In genomic region chr5:130393618-130394355, GRCm38 (mm10) we compare ENCODE assay signal across 23 mouse cellular contexts. TPM values are rescaled to one million over a fixed set of nuclear protein-coding genes. Genes with fewer than 3 reads are reported as not detected.
DNase-seq lines count a peak whose midpoint lies in the region; ATAC-seq and TF ChIP-seq lines count a peak whose summit lies in the region.
"Had no signal": no experiment of that assay in that cellular context is flagged by ENCODE, and none has a peak within 500 bp of the region (broad histone marks: within the 10 kb centered on the region; RNA-seq: fewer than 3 reads in every experiment).

No protein-coding gene starts in this region.

- no peaks in the 10 kb centered on the region for H3K27me3 ChIP-seq in forebrain, postnatal 0 days (ENCODE audit: insufficient read depth, low read length)
- no peaks in the 10 kb centered on the region for H3K27me3 ChIP-seq in forebrain, embryonic 10.5 days (ENCODE audit: poor library complexity, severe bottlenecking)
- no peaks in the 10 kb centered on the region for H3K27me3 ChIP-seq in stomach, postnatal 0 days (ENCODE audit: control insufficient read depth, insufficient read depth, low read length)
- H3K27me3 ChIP-seq in kidney, embryonic 16.5 days (ENCODE audit: insufficient read depth, low read length), result no peaks in the 10 kb centered on the region
- H3K27me3 ChIP-seq: forebrain, embryonic 12.5 days; neural tube, embryonic 12.5 days had no signal

- intact Hi-C loops in left cerebral cortex, postnatal 4 days (cut with DNase I), result no loop called here
- intact Hi-C loops in left cerebral cortex, postnatal 36 days (cut with DNase I), result no loop called here

- H3K9ac ChIP-seq in forebrain, postnatal 0 days, result no peak overlapping the region
- H3K9ac ChIP-seq in stomach, postnatal 0 days (ENCODE audit: low read length), result no peak overlapping the region
- no peak overlapping the region for H3K9ac ChIP-seq in kidney, embryonic 16.5 days (replicated peaks; ENCODE audit: low read length)
- H3K9ac ChIP-seq: forebrain, embryonic 12.5 days; neural tube, embryonic 12.5 days had no signal

- ATAC-seq in forebrain, postnatal 0 days, result no peak
- no peak for ATAC-seq in stomach, postnatal 0 days (ENCODE audit: low FRiP score, low TSS enrichment)
- no peak for ATAC-seq in kidney, embryonic 16.5 days (ENCODE audit: low FRiP score, low TSS enrichment)
- ATAC-seq: activated CD4-positive, CD25-positive, alpha-beta regulatory T cell, adult 4 months; CD4-positive, CD25-positive, alpha-beta regulatory T cell, adult 4 months; inflammation-experienced regulatory T-cells, adult 6 months had no signal

- H3K36me3 ChIP-seq in forebrain, postnatal 0 days (ENCODE audit: insufficient read depth), result no peaks in the 10 kb centered on the region
- no peaks in the 10 kb centered on the region for H3K36me3 ChIP-seq in forebrain, embryonic 10.5 days (replicated peaks)
- no peaks in the 10 kb centered on the region for H3K36me3 ChIP-seq in stomach, postnatal 0 days (ENCODE audit: control insufficient read depth, insufficient read depth, low read length)
- H3K36me3 ChIP-seq in kidney, embryonic 16.5 days (ENCODE audit: insufficient read depth, low read length), result no peaks in the 10 kb centered on the region
- H3K36me3 ChIP-seq: forebrain, embryonic 12.5 days; neural tube, embryonic 12.5 days had no signal

- no peak overlapping the region for H3K4me2 ChIP-seq in forebrain, postnatal 0 days (ENCODE audit: low read depth)
- H3K4me2 ChIP-seq in stomach, postnatal 0 days (replicated peaks; ENCODE audit: low read depth), result no peak overlapping the region
- H3K4me2 ChIP-seq in kidney, embryonic 16.5 days (replicated peaks; ENCODE audit: low read depth, low read length), result no peak overlapping the region
- H3K4me2 ChIP-seq: forebrain, embryonic 12.5 days; heart, embryonic 11.5 days; neural tube, embryonic 12.5 days had no signal

- DNase-seq in adrenal gland, postnatal 14 days, result peak; percentile 20
- DNase-seq in adrenal gland, postnatal 25 days, result no peak
- no peak for DNase-seq in forebrain, postnatal 0 days
- DNase-seq in forebrain, embryonic 10.5 days (ENCODE audit: extremely low spot score, low spot score), result no peak
- DNase-seq in left cerebral cortex, postnatal 4 days, result peak; percentile 74
- no peak for DNase-seq in left cerebral cortex, postnatal 36 days (ENCODE audit: low spot score in 2 of 2)
- DNase-seq in stomach, postnatal 0 days (ENCODE audit: low spot score), result no peak
- DNase-seq: heart, postnatal 14 days; right cerebral cortex, postnatal 14 days had no signal

- TF ChIP-seq CTCF in forebrain, postnatal 0 days (IDR thresholded peaks at IDR 0.05; ENCODE audit: low read depth), result peak; percentile 44
- TF ChIP-seq CTCF in stomach, postnatal 0 days (IDR thresholded peaks at IDR 0.05; ENCODE audit: low read depth), result peak; percentile 8; the same call in 1 of the 2 replicates

- no peak overlapping the region for H3K27ac ChIP-seq in forebrain, postnatal 0 days (ENCODE audit: low read depth, low read length)
- no peak overlapping the region for H3K27ac ChIP-seq in forebrain, embryonic 10.5 days
- no peak overlapping the region for H3K27ac ChIP-seq in stomach, postnatal 0 days (replicated peaks)
- no peak overlapping the region for H3K27ac ChIP-seq in kidney, embryonic 16.5 days (ENCODE audit: low read length)
- H3K27ac ChIP-seq: forebrain, embryonic 12.5 days; neural tube, embryonic 12.5 days had no signal

- H3K4me3 ChIP-seq in forebrain, postnatal 0 days (ENCODE audit: low read depth, low read length), result no peak overlapping the region
- H3K4me3 ChIP-seq in forebrain, embryonic 10.5 days, result no peak overlapping the region
- H3K4me3 ChIP-seq in stomach, postnatal 0 days (ENCODE audit: low read depth, low read length), result no peak overlapping the region
- no peak overlapping the region for H3K4me3 ChIP-seq in kidney, embryonic 16.5 days (ENCODE audit: low read length)
- H3K4me3 ChIP-seq: forebrain, embryonic 12.5 days; neural tube, embryonic 12.5 days had no signal

- no peak for TF ChIP-seq EP300 in stomach, postnatal 0 days (optimal IDR thresholded peaks at IDR 0.05)

- H3K9me3 ChIP-seq in forebrain, postnatal 0 days (ENCODE audit: low read length), result no peaks in the 10 kb centered on the region
- H3K9me3 ChIP-seq in forebrain, embryonic 10.5 days, result no peaks in the 10 kb centered on the region
- no peaks in the 10 kb centered on the region for H3K9me3 ChIP-seq in stomach, postnatal 0 days (ENCODE audit: control insufficient read depth, low read length)
- no peaks in the 10 kb centered on the region for H3K9me3 ChIP-seq in kidney, embryonic 16.5 days (ENCODE audit: low read length)
- H3K9me3 ChIP-seq: forebrain, embryonic 12.5 days; neural tube, embryonic 12.5 days had no signal

- WGBS in forebrain, postnatal 0 days, result 32% methylated on average over 8 of the region's 8 CpGs
- WGBS in forebrain, embryonic 10.5 days, result 57% methylated on average over 8 of the region's 8 CpGs
- 53% methylated on average over 8 of the region's 8 CpGs for WGBS in stomach, postnatal 0 days
- 49% methylated on average over 8 of the region's 8 CpGs for WGBS in kidney, embryonic 16.5 days

- 0 out of 2 replicates have a peak, but pooled peaks cover 4% of the 10 kb centered on the region for H3K4me1 ChIP-seq in forebrain, postnatal 0 days (ENCODE audit: insufficient read depth)
- H3K4me1 ChIP-seq in forebrain, embryonic 10.5 days, result peaks cover 3% of the 10 kb centered on the region; the same call in 1 of the 2 replicates
- no peaks in the 10 kb centered on the region for H3K4me1 ChIP-seq in stomach, postnatal 0 days (replicated peaks; ENCODE audit: control insufficient read depth, insufficient read depth)
- H3K4me1 ChIP-seq in kidney, embryonic 16.5 days (ENCODE audit: insufficient read depth, low read length), result no peaks in the 10 kb centered on the region
- H3K4me1 ChIP-seq: forebrain, embryonic 12.5 days; neural tube, embryonic 12.5 days had no signal

RNA-seq across cellular contexts. Expression of gene A330070K13Rik, which starts 9.4 kb away (rescaled TPM):
- total RNA-seq in adrenal gland, postnatal 14 days (2021), result not detected in 2 replicates
- total RNA-seq in adrenal gland, postnatal 25 days (2021), result not detected in 2 replicates
- total RNA-seq in forebrain, postnatal 0 days (2014; rRNA removed), result not detected in 2 replicates
- 0.27 TPM in 1 of 2 replicates, not detected in the other for polyA plus RNA-seq in forebrain, postnatal 0 days (2015; fragmentation: Nextera tagmentation; extraction: Ambion mirVana)
- not detected in 2 replicates for polyA plus RNA-seq in forebrain, embryonic 10.5 days (2016; fragmentation: Nextera tagmentation; extraction: Ambion mirVana)
- not detected for total RNA-seq in left cerebral cortex, postnatal 4 days (2021)
- 1 to 10 TPM; 1.6 to 2.0 TPM for total RNA-seq in left cerebral cortex, postnatal 36 days (2021)
- not detected in 2 replicates for polyA plus RNA-seq in stomach, postnatal 0 days (2015; fragmentation: Nextera tagmentation; extraction: Ambion mirVana)
- not detected in 2 replicates for polyA plus RNA-seq in kidney, embryonic 16.5 days (2015; fragmentation: Nextera tagmentation; extraction: Ambion mirVana)
- total RNA-seq: adrenal gland, postnatal 36 days; heart, postnatal 14 days; megakaryocyte-erythroid progenitor cell, adult 5-6 weeks had no signal
- polyA plus RNA-seq: activated CD4-positive, CD25-positive, alpha-beta regulatory T cell, adult 4 months; CD4-positive, CD25-positive, alpha-beta regulatory T cell, adult 4 months; forebrain, embryonic 12.5 days; gonadal fat pad, adult 2 months; heart, embryonic 11.5 days; inflammation-experienced regulatory T-cells, adult 6 months; kidney, embryonic 14.5 days; liver, embryonic 16.5 days; neural tube, embryonic 12.5 days; spleen, adult 2 months; stomach, embryonic 16.5 days had no signal

RNA-seq across cellular contexts. Expression of gene Caln1, which starts 24.5 kb away (rescaled TPM):
- 29.7 and 35.2 TPM in 2 replicates for total RNA-seq in adrenal gland, postnatal 14 days (2021)
- total RNA-seq in adrenal gland, postnatal 25 days (2021), result 49.2 and 56.7 TPM in 2 replicates
- total RNA-seq in forebrain, postnatal 0 days (2014; rRNA removed), result 48.7 and 57.2 TPM in 2 replicates
- 32.3 and 58.7 TPM in 2 replicates for polyA plus RNA-seq in forebrain, postnatal 0 days (2015; fragmentation: Nextera tagmentation; extraction: Ambion mirVana)
- polyA plus RNA-seq in forebrain, embryonic 10.5 days (2016; fragmentation: Nextera tagmentation; extraction: Ambion mirVana), result 0.07 and 0.30 TPM in 2 replicates
- 100 to 1,000 TPM; 150 to 161 TPM for total RNA-seq in left cerebral cortex, postnatal 4 days (2021)
- 100 to 1,000 TPM; 130 to 138 TPM for total RNA-seq in left cerebral cortex, postnatal 36 days (2021)
- polyA plus RNA-seq in stomach, postnatal 0 days (2015; fragmentation: Nextera tagmentation; extraction: Ambion mirVana), result 0.11 and 0.25 TPM in 2 replicates
- 0.28 and 0.95 TPM in 2 replicates for polyA plus RNA-seq in kidney, embryonic 16.5 days (2015; fragmentation: Nextera tagmentation; extraction: Ambion mirVana)
- total RNA-seq: heart, postnatal 14 days; megakaryocyte-erythroid progenitor cell, adult 5-6 weeks had no signal
- polyA plus RNA-seq: activated CD4-positive, CD25-positive, alpha-beta regulatory T cell, adult 4 months; CD4-positive, CD25-positive, alpha-beta regulatory T cell, adult 4 months; inflammation-experienced regulatory T-cells, adult 6 months; liver, embryonic 16.5 days; spleen, adult 2 months had no signal

Comparison
In these comparisons a context has a peak if more than half of its experiments do, and no peak if none do; other contexts are left out.
1. DNase-seq: peak in adrenal gland, postnatal 14 days (single experiment) and left cerebral cortex, postnatal 4 days (single experiment); none in adrenal gland, postnatal 25 days (single experiment), forebrain, postnatal 0 days (single experiment), forebrain, embryonic 10.5 days (single experiment), left cerebral cortex, postnatal 36 days (0 of 2) and stomach, postnatal 0 days (single experiment).